Mouse (Mus musculus): Measurements from ENCODE around the gene 4930564D02Rik. TPM values are rescaled to one million over a fixed set of nuclear protein-coding genes. Genes with fewer than 3 reads are reported as not detected.

The 4930564D02Rik gene
- not detected in 2 replicates for polyA plus RNA-seq (2014; fragmentation: Nextera tagmentation; extraction: Ambion mirVana)

DNA sequence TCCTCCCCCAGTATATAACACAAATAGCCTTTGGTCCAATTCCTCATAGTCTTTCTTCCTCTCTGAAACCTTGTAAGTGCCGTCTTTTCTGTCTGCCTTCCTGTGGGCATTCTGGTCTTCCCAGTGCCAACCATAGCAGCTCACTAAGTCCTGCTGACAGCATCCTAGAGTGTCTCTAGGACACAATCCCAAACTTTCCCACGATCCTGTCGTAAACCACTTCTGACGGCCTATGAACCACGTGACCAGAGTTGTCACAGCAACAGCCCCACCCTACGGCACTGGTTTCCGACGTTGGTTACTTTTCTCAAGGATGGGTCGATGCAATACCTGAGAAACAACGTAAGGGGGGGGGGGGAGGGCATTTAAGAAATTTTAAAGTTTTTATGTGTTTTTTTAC lies at the start of gene 4930564D02Rik:
4930564D02Rik (plus strand) TSS at position 301 of the 400 bp plus-strand sequence.
- H3K4me1 ChIP-seq (ENCODE audit: control insufficient read depth in 2 of 2, insufficient read depth in 2 of 2, low read length in 2 of 2): no peaks in the 10 kb centered on the region
- no peak for ATAC-seq (ENCODE audit: insufficient number of reproducible peaks, insufficient read depth, low FRiP score, low read depth)
- no peaks in the 10 kb centered on the region for H3K36me3 ChIP-seq (ENCODE audit: control insufficient read depth, insufficient read depth, low read length)
- no peaks in the 10 kb centered on the region for H3K9me3 ChIP-seq (ENCODE audit: control insufficient read depth, low read length)
- no peak within 1 kb of the TSS for H3K4me2 ChIP-seq (ENCODE audit: low read length)
- no peak within 1 kb of the TSS for H3K27ac ChIP-seq (replicated peaks in 1 of 2; ENCODE audit: control insufficient read depth in 1 of 2, insufficient read depth in 1 of 2, low read depth in 2 of 2, low read length in 2 of 2)
- H3K27me3 ChIP-seq (ENCODE audit: control insufficient read depth, insufficient read depth, low read length): no peaks in the 10 kb centered on the region
- H3K9ac ChIP-seq (ENCODE audit: low read length): no peak within 1 kb of the TSS
- 71% methylated on average over 10 of the region's 10 CpGs for WGBS
- H3K4me3 ChIP-seq (ENCODE audit: control insufficient read depth in 1 of 2, insufficient read depth in 1 of 2, low read depth in 1 of 2, low read length in 2 of 2): no peak within 1 kb of the TSS

GRCm38 (mm10) chr3:105017314-105017713 lies 49.3 kb upstream of the 4930564D02Rik start:
- Histone ChIP-seq H3K9ac (ENCODE audit: low read length) (no peak overlapping the region), H3K9me3 (ENCODE audit: control insufficient read depth, low read length) (no peaks in the 10 kb centered on the region), H3K27ac (replicated peaks in 1 of 2; ENCODE audit: control insufficient read depth in 1 of 2, insufficient read depth in 1 of 2, low read depth in 2 of 2, low read length in 2 of 2) (peak overlapping the region; percentile 61 to 67), H3K4me1 (ENCODE audit: control insufficient read depth in 2 of 2, insufficient read depth in 2 of 2, low read length in 2 of 2) (peaks cover 21 to 59% of the 10 kb centered on the region in 2 experiments), H3K36me3 (ENCODE audit: control insufficient read depth, insufficient read depth, low read length) (peaks cover 4% of the 10 kb centered on the region), H3K4me3 (ENCODE audit: control insufficient read depth in 1 of 2, insufficient read depth in 1 of 2, low read depth in 1 of 2, low read length in 2 of 2) (no peak overlapping the region), H3K27me3 (ENCODE audit: control insufficient read depth, insufficient read depth, low read length) (no peaks in the 10 kb centered on the region), H3K4me2 (ENCODE audit: low read length) (no peak overlapping the region)
- 34% methylated on average over 8 of the region's 8 CpGs for WGBS
- ATAC-seq (ENCODE audit: insufficient number of reproducible peaks, insufficient read depth, low FRiP score, low read depth): no peak

DNA sequence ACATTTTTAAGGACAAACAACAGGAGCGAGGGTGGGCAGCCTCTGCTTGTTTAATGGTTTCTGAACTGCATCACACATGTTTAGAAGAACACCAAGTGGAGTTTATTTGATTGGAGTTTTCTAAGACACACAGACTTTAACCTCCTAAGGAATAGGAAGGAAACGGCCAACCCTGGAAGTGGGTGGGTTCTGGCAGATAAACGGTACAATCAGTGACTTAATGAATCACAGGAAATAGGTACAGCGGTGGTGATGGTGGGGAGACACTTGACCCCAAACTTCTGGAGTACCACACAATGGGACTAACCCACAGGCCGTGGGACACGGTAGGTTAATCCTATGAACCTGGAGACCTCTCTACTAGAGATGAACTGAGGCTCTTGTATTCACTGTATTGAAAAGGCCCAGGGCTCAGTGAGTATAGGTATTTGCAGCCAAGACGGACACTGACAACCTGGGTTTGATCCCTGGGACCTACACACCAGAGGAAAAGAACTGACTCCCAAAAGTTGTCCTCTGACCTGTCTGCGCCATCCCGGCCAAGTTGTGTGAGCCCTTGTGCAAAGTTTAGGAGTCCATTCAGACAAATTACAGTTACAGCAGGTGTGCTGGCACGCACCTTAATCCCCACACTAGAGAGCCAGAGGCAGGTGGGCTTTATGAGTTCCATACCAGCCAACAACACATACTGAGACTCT lies 48.4 kb upstream of the 4930564D02Rik start:
- peaks cover 18 to 53% of the 10 kb centered on the region in 2 experiments for H3K4me1 ChIP-seq (ENCODE audit: control insufficient read depth in 2 of 2, insufficient read depth in 2 of 2, low read length in 2 of 2)
- peaks cover 11% of the 10 kb centered on the region for H3K36me3 ChIP-seq (ENCODE audit: control insufficient read depth, insufficient read depth, low read length)
- 73% methylated on average over 10 of the region's 10 CpGs for WGBS

DNA sequence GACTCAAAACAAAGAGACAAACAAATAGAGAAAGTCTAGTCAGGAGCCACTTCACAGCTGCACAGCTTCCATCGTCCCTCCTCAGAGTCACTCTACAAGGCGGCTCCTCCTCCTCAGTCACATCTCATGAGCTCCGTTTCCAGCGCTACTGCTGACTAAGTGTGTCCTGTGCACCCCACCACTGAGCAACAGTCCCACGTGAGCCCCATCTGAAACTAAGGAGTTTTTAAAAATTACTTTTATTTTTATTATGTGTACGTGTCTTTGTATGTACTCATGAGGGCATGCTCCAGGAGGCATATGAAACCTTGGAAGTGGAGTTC lies 47.9 kb upstream of the 4930564D02Rik start:
- Histone ChIP-seq H3K4me2 (ENCODE audit: low read length) (no peak overlapping the region), H3K27ac (replicated peaks in 1 of 2; ENCODE audit: control insufficient read depth in 1 of 2, insufficient read depth in 1 of 2, low read depth in 2 of 2, low read length in 2 of 2) (peak overlapping the region; percentile 67 to 70), H3K4me3 (ENCODE audit: control insufficient read depth in 1 of 2, insufficient read depth in 1 of 2, low read depth in 1 of 2, low read length in 2 of 2) (no peak overlapping the region), H3K9me3 (ENCODE audit: control insufficient read depth, low read length) (no peaks in the 10 kb centered on the region), H3K9ac (ENCODE audit: low read length) (no peak overlapping the region), H3K27me3 (ENCODE audit: control insufficient read depth, insufficient read depth, low read length) (no peaks in the 10 kb centered on the region), H3K36me3 (ENCODE audit: control insufficient read depth, insufficient read depth, low read length) (peaks cover 11% of the 10 kb centered on the region), H3K4me1 (ENCODE audit: control insufficient read depth in 2 of 2, insufficient read depth in 2 of 2, low read length in 2 of 2) (peaks cover 20 to 50% of the 10 kb centered on the region in 2 experiments)
- WGBS: 72% methylated on average over 6 of the region's 6 CpGs
- ATAC-seq (ENCODE audit: insufficient number of reproducible peaks, insufficient read depth, low FRiP score, low read depth): no peak

More for the DNA sequence above, 48.4 kb upstream of the 4930564D02Rik start:
- Histone ChIP-seq H3K9me3 (ENCODE audit: control insufficient read depth, low read length) (no peaks in the 10 kb centered on the region), H3K27ac (replicated peaks in 1 of 2; ENCODE audit: control insufficient read depth in 1 of 2, insufficient read depth in 1 of 2, low read depth in 2 of 2, low read length in 2 of 2) (peak overlapping the region; percentile 67 to 70), H3K27me3 (ENCODE audit: control insufficient read depth, insufficient read depth, low read length) (no peaks in the 10 kb centered on the region), H3K4me2 (ENCODE audit: low read length) (no peak overlapping the region), H3K9ac (ENCODE audit: low read length) (no peak overlapping the region), H3K4me3 (ENCODE audit: control insufficient read depth in 1 of 2, insufficient read depth in 1 of 2, low read depth in 1 of 2, low read length in 2 of 2) (no peak overlapping the region)
- ATAC-seq (ENCODE audit: insufficient number of reproducible peaks, insufficient read depth, low FRiP score, low read depth): peak; percentile 32; the same call in 1 of the 2 replicates

- no peaks in the 10 kb centered on the region for H3K27me3 ChIP-seq (ENCODE audit: control insufficient read depth, insufficient read depth, low read length)
- H3K4me1 ChIP-seq (ENCODE audit: control insufficient read depth in 2 of 2, insufficient read depth in 2 of 2, low read length in 2 of 2): peaks cover 17 to 46% of the 10 kb centered on the region in 2 experiments
- WGBS: 36% methylated on average over 12 of the region's 12 CpGs
- no peak overlapping the region for H3K9ac ChIP-seq (ENCODE audit: low read length)
- no peaks in the 10 kb centered on the region for H3K9me3 ChIP-seq (ENCODE audit: control insufficient read depth, low read length)
- H3K36me3 ChIP-seq (ENCODE audit: control insufficient read depth, insufficient read depth, low read length): peaks cover 11% of the 10 kb centered on the region
- H3K4me2 ChIP-seq (ENCODE audit: low read length): no peak overlapping the region
- H3K4me3 ChIP-seq (ENCODE audit: control insufficient read depth in 1 of 2, insufficient read depth in 1 of 2, low read depth in 1 of 2, low read length in 2 of 2): no peak overlapping the region
- no peak for ATAC-seq (ENCODE audit: insufficient number of reproducible peaks, insufficient read depth, low FRiP score, low read depth)
- peak overlapping the region; percentile 45 to 72 for H3K27ac ChIP-seq (replicated peaks in 1 of 2; ENCODE audit: control insufficient read depth in 1 of 2, insufficient read depth in 1 of 2, low read depth in 2 of 2, low read length in 2 of 2)
Measured at GRCm38 (mm10) chr3:105019826-105020692, 46.6 kb upstream of the 4930564D02Rik start.

DNA sequence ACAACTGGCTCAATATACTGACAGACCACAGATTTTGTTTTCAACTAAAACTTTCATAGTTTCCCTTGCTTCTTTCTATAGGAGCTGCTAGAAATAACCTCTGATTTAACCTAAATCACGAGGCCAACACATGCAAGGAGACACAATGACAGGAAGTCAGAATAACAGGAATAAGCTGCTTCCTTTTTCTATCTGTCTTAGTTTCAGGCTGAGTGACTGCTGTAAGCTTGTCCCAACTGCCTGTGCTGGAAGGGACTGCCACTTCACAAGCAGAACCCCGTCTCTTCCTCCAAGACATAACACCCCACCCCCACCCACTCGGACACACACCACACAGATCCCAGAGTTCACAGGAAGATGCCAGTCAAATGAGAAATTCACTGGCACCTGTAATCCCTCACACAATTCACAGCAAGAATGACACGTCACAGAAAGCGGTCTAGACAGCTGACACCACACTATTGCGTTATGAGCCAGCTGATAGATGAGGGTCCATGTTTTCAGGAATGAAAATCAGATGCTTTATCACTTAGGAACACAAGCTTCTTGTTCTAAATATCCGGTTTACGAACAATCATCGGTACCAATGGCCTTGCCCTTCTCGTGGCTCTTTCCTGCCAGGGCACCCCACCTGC lies 43.2 kb upstream of the 4930564D02Rik start:
- H3K9ac ChIP-seq (ENCODE audit: low read length): no peak overlapping the region

DNA sequence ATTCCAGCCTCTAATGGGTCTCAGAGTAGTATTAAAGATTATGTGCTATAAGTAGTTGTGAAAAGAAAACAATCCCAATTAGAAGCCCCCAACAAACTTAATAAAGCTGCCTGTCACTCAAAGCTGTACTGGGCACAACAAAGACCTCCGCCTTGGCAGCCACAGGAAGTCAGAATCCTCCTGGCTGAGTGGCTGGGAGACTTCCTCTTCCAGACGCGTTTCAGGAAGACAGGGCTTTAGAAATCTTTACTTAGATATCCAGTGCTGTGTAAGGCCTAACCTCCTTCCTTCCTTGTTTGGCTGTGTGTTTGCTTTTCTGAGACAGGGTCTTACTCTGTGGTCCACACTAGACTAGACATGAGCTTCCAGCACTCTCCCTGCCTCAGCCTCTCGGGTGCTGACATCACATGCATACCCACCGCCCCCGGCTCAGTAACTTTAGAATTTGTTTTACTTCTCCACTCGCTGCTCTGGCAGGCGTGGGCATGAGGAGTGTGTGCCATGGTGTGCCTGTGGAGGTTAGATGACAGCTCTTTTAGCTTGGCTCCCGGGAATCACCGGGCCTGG lies 30.3 kb upstream of the 4930564D02Rik start:
- Histone ChIP-seq H3K27me3 (ENCODE audit: control insufficient read depth, insufficient read depth, low read length) (no peaks in the 10 kb centered on the region), H3K36me3 (ENCODE audit: control insufficient read depth, insufficient read depth, low read length) (peaks cover 80% of the 10 kb centered on the region), H3K4me1 (ENCODE audit: control insufficient read depth in 2 of 2, insufficient read depth in 2 of 2, low read length in 2 of 2) (peaks cover 11 to 24% of the 10 kb centered on the region in 2 experiments), H3K9ac (ENCODE audit: low read length) (no peak overlapping the region), H3K9me3 (ENCODE audit: control insufficient read depth, low read length) (no peaks in the 10 kb centered on the region), H3K4me2 (ENCODE audit: low read length) (no peak overlapping the region), H3K27ac (replicated peaks in 1 of 2; ENCODE audit: control insufficient read depth in 1 of 2, insufficient read depth in 1 of 2, low read depth in 2 of 2, low read length in 2 of 2) (peak overlapping the region; percentile 54 to 56), H3K4me3 (ENCODE audit: control insufficient read depth in 1 of 2, insufficient read depth in 1 of 2, low read depth in 1 of 2, low read length in 2 of 2) (no peak overlapping the region)
- 62% methylated on average over 10 of the region's 10 CpGs for whole genome bisulfite sequencing
- ATAC-seq (ENCODE audit: insufficient number of reproducible peaks, insufficient read depth, low FRiP score, low read depth): no peak

More for the DNA sequence above, 43.2 kb upstream of the 4930564D02Rik start:
- H3K27me3 ChIP-seq (ENCODE audit: control insufficient read depth, insufficient read depth, low read length): no peaks in the 10 kb centered on the region
- H3K9me3 ChIP-seq (ENCODE audit: control insufficient read depth, low read length): no peaks in the 10 kb centered on the region
- peaks cover 32% of the 10 kb centered on the region for H3K36me3 ChIP-seq (ENCODE audit: control insufficient read depth, insufficient read depth, low read length)
- H3K27ac ChIP-seq (replicated peaks in 1 of 2; ENCODE audit: control insufficient read depth in 1 of 2, insufficient read depth in 1 of 2, low read depth in 2 of 2, low read length in 2 of 2): peak overlapping the region; percentile 67 to 83
- H3K4me2 ChIP-seq (ENCODE audit: low read length): no peak overlapping the region
- 0 out of 2 replicates have a peak, but pooled peaks have one; percentile 40 for ATAC-seq (ENCODE audit: insufficient number of reproducible peaks, insufficient read depth, low FRiP score, low read depth)
- 51% methylated on average over 10 of the region's 10 CpGs for whole genome bisulfite sequencing
- peaks cover 7 to 21% of the 10 kb centered on the region in 2 experiments for H3K4me1 ChIP-seq (ENCODE audit: control insufficient read depth in 2 of 2, insufficient read depth in 2 of 2, low read length in 2 of 2)
- H3K4me3 ChIP-seq (ENCODE audit: control insufficient read depth in 1 of 2, insufficient read depth in 1 of 2, low read depth in 1 of 2, low read length in 2 of 2): no peak overlapping the region
